ENCODE assay signal across 8 mouse cellular contexts in genomic region chr8:69716403-69717231, GRCm38 (mm10). TPM values are rescaled to one million over a fixed set of nuclear protein-coding genes. Genes with fewer than 3 reads are reported as not detected.
DNase-seq lines count a peak whose midpoint lies in the region; ATAC-seq and TF ChIP-seq lines count a peak whose summit lies in the region.

No protein-coding gene starts in this region.

- peak; percentile 96 to 97 for DNase-seq in heart, postnatal 10 days
- DNase-seq in large intestine, adult 2 months (ENCODE audit: low read depth, low spot score): peak; percentile 99
- DNase-seq in liver, postnatal 0 days: peak; percentile 94
- peak; percentile 92 for DNase-seq in testis, postnatal 10 days (ENCODE audit: low spot score)

- peak; percentile 72 for TF ChIP-seq POLR2A in ES-Bruce4 (IDR thresholded peaks at IDR 0.05; ENCODE audit: insufficient read depth, low read length)

- peaks cover 10% of the 10 kb centered on the region for H3K36me3 ChIP-seq in ES-Bruce4 (ENCODE audit: control insufficient read depth, insufficient read depth, low read length, poor library complexity, severe bottlenecking)
- H3K36me3 ChIP-seq in forebrain, embryonic 13.5 days (ENCODE audit: poor library complexity, severe bottlenecking): peaks cover 14% of the 10 kb centered on the region; the same call in 1 of the 2 replicates
- peaks cover 20% of the 10 kb centered on the region for H3K36me3 ChIP-seq in liver, postnatal 0 days (replicated peaks; ENCODE audit: insufficient read depth, low read length)
- no peaks in the 10 kb centered on the region for H3K36me3 ChIP-seq in neural tube, embryonic 14.5 days (ENCODE audit: control insufficient read depth, insufficient read depth, low read length)

- no peak for TF ChIP-seq CTCF in ES-Bruce4 (IDR thresholded peaks at IDR 0.05; ENCODE audit: low read depth, low read length)
- TF ChIP-seq CTCF in liver, postnatal 0 days (IDR thresholded peaks at IDR 0.05; ENCODE audit: low read depth): no peak

- H3K9ac ChIP-seq in ES-Bruce4 (ENCODE audit: low read depth, poor library complexity, severe bottlenecking): peak overlapping the region; percentile 79
- H3K9ac ChIP-seq in forebrain, embryonic 13.5 days: peak overlapping the region; percentile 97
- H3K9ac ChIP-seq in liver, postnatal 0 days (replicated peaks): peak overlapping the region; percentile 89
- peak overlapping the region; percentile 93 for H3K9ac ChIP-seq in neural tube, embryonic 14.5 days (replicated peaks; ENCODE audit: low read depth, low read length)

- intact Hi-C loops in heart, postnatal 10 days (cut with DNase I): loop anchor here (1.0 to 5.0 kb wide), 4 partner anchors 32 to 91 kb away; partner anchors contain the start of genes Atp13a1, Zfp866, Zfp868 and Zfp963

- H3K4me3 ChIP-seq in ES-Bruce4 (ENCODE audit: low read depth, low read length): peak overlapping the region; percentile 76
- H3K4me3 ChIP-seq in forebrain, embryonic 13.5 days: peak overlapping the region; percentile 89
- peak overlapping the region; percentile 81 for H3K4me3 ChIP-seq in liver, postnatal 0 days (ENCODE audit: low read depth, low read length)
- peak overlapping the region; percentile 94 for H3K4me3 ChIP-seq in neural tube, embryonic 14.5 days (ENCODE audit: low read depth, low read length)

- no peaks in the 10 kb centered on the region for H3K9me3 ChIP-seq in ES-Bruce4 (replicated peaks; ENCODE audit: control insufficient read depth, insufficient read depth, low read length, poor library complexity, severe bottlenecking)
- no peaks in the 10 kb centered on the region for H3K9me3 ChIP-seq in forebrain, embryonic 13.5 days (replicated peaks)
- no peaks in the 10 kb centered on the region for H3K9me3 ChIP-seq in liver, postnatal 0 days (ENCODE audit: low read length)
- H3K9me3 ChIP-seq in neural tube, embryonic 14.5 days (ENCODE audit: control insufficient read depth, low read length): no peaks in the 10 kb centered on the region

- no peaks in the 10 kb centered on the region for H3K4me1 ChIP-seq in ES-Bruce4 (ENCODE audit: control insufficient read depth, insufficient read depth, low read length)
- H3K4me1 ChIP-seq in forebrain, embryonic 13.5 days: peaks cover 28% of the 10 kb centered on the region
- peaks cover 12% of the 10 kb centered on the region for H3K4me1 ChIP-seq in liver, postnatal 0 days (ENCODE audit: insufficient read depth)
- peaks cover 11% of the 10 kb centered on the region for H3K4me1 ChIP-seq in neural tube, embryonic 14.5 days (ENCODE audit: control insufficient read depth, insufficient read depth, low read length)

- H3K27ac ChIP-seq in ES-Bruce4 (ENCODE audit: insufficient read depth, low read length): peak overlapping the region; percentile 72
- H3K27ac ChIP-seq in forebrain, embryonic 13.5 days: peak overlapping the region; percentile 100
- peak overlapping the region; percentile 99 for H3K27ac ChIP-seq in liver, postnatal 0 days (ENCODE audit: low read depth)
- peak overlapping the region; percentile 100 for H3K27ac ChIP-seq in neural tube, embryonic 14.5 days (ENCODE audit: low read depth, low read length)

- no peaks in the 10 kb centered on the region for H3K27me3 ChIP-seq in ES-Bruce4 (ENCODE audit: control insufficient read depth, insufficient read depth, low read length, poor library complexity, severe bottlenecking)
- no peaks in the 10 kb centered on the region for H3K27me3 ChIP-seq in forebrain, embryonic 13.5 days
- no peaks in the 10 kb centered on the region for H3K27me3 ChIP-seq in liver, postnatal 0 days (ENCODE audit: insufficient read depth, low read length)
- H3K27me3 ChIP-seq in neural tube, embryonic 14.5 days (ENCODE audit: control insufficient read depth, insufficient read depth, low read length): no peaks in the 10 kb centered on the region

- TF ChIP-seq EP300 in ES-Bruce4 (IDR thresholded peaks at IDR 0.05; ENCODE audit: insufficient read depth, low read depth, low read length): no peak
- peak; percentile 25; the same call in 1 of the 2 replicates for TF ChIP-seq EP300 in liver, postnatal 0 days (IDR thresholded peaks at IDR 0.05; ENCODE audit: low read depth)

- WGBS in forebrain, embryonic 13.5 days: under 1% methylated on average over 52 of the region's 52 CpGs
- under 1% methylated on average over 50 of the region's 52 CpGs for WGBS in large intestine, adult 2 months
- WGBS in liver, postnatal 0 days (ENCODE audit: insufficient replicate concordance): under 1% methylated on average over 52 of the region's 52 CpGs
- WGBS in neural tube, embryonic 14.5 days: under 1% methylated on average over 49 of the region's 52 CpGs

- H3K4me2 ChIP-seq in forebrain, embryonic 13.5 days: peak overlapping the region; percentile 56
- H3K4me2 ChIP-seq in liver, postnatal 0 days (ENCODE audit: low read depth, low read length): peak overlapping the region; percentile 71
- peak overlapping the region; percentile 53 for H3K4me2 ChIP-seq in neural tube, embryonic 14.5 days (ENCODE audit: low read depth, low read length)

- peak; percentile 99 for ATAC-seq in cerebellum, adult (ENCODE audit: insufficient number of reproducible peaks, low FRiP score, low TSS enrichment)
- ATAC-seq in forebrain, embryonic 13.5 days: peak; percentile 99
- peak; percentile 96 for ATAC-seq in liver, postnatal 0 days
- ATAC-seq in neural tube, embryonic 14.5 days (ENCODE audit: low read depth): peak; percentile 99

RNA-seq across cellular contexts. Expression of gene Zfp869, which starts 6.1 kb away (rescaled TPM):
- polyA plus RNA-seq in ES-Bruce4 (2011; ENCODE audit: insufficient read depth, insufficient read length, low read depth, missing spikeins): 29.1 and 33.7 TPM in 2 replicates
- 27.9 and 34.9 TPM in 2 replicates for polyA plus RNA-seq in forebrain, embryonic 13.5 days (2015; fragmentation: Nextera tagmentation; extraction: Ambion mirVana)
- total RNA-seq in heart, postnatal 10 days (2021): 10 to 100 TPM; 14.1 to 15.5 TPM
- polyA plus RNA-seq in large intestine, adult 2 months (2012; rRNA removed): 3.0 and 3.9 TPM in 2 replicates
- 6.8 and 7.9 TPM in 2 replicates for polyA plus RNA-seq in liver, postnatal 0 days (2015; fragmentation: Nextera tagmentation; extraction: Ambion mirVana)
- 29.3 and 30.3 TPM in 2 replicates for polyA plus RNA-seq in neural tube, embryonic 14.5 days (2014; fragmentation: Nextera tagmentation; extraction: Ambion mirVana)

RNA-seq across cellular contexts. Expression of gene Zfp963, which starts 33.2 kb away (rescaled TPM):
- 6.5 and 7.0 TPM in 2 replicates for polyA plus RNA-seq in ES-Bruce4 (2011; ENCODE audit: insufficient read depth, insufficient read length, low read depth, missing spikeins)
- polyA plus RNA-seq in forebrain, embryonic 13.5 days (2015; fragmentation: Nextera tagmentation; extraction: Ambion mirVana): 7.2 and 8.8 TPM in 2 replicates
- 1 to 10 TPM; 2.9 to 3.2 TPM for total RNA-seq in heart, postnatal 10 days (2021)
- polyA plus RNA-seq in large intestine, adult 2 months (2012; rRNA removed): 1.4 and 2.5 TPM in 2 replicates
- 2.1 and 2.3 TPM in 2 replicates for polyA plus RNA-seq in liver, postnatal 0 days (2015; fragmentation: Nextera tagmentation; extraction: Ambion mirVana)
- polyA plus RNA-seq in neural tube, embryonic 14.5 days (2014; fragmentation: Nextera tagmentation; extraction: Ambion mirVana): 8.8 and 9.3 TPM in 2 replicates

RNA-seq across cellular contexts. Expression of gene Gm20422, which starts 58.1 kb away (rescaled TPM):
- polyA plus RNA-seq in ES-Bruce4 (2011; ENCODE audit: insufficient read depth, insufficient read length, low read depth, missing spikeins): not detected in 2 replicates
- polyA plus RNA-seq in forebrain, embryonic 13.5 days (2015; fragmentation: Nextera tagmentation; extraction: Ambion mirVana): 0.28 and 0.81 TPM in 2 replicates
- total RNA-seq in heart, postnatal 10 days (2021): 1 to 10 TPM; 4.5 to 5.4 TPM
- 1.2 TPM in 1 of 2 replicates, not detected in the other for polyA plus RNA-seq in large intestine, adult 2 months (2012; rRNA removed)
- 0.18 and 0.86 TPM in 2 replicates for polyA plus RNA-seq in liver, postnatal 0 days (2015; fragmentation: Nextera tagmentation; extraction: Ambion mirVana)
- polyA plus RNA-seq in neural tube, embryonic 14.5 days (2014; fragmentation: Nextera tagmentation; extraction: Ambion mirVana): 0.45 and 0.86 TPM in 2 replicates

Comparison
In these comparisons a context has a peak if more than half of its experiments do, and no peak if none do; other contexts are left out.
1. Peak in every context shown above with its lines: DNase-seq, ATAC-seq, H3K4me3 ChIP-seq and H3K27ac ChIP-seq.